Mouse (Mus musculus) right cerebral cortex, postnatal 36 days (tissue): ENCODE data around the gene Chpt1.
"Not testable (repeated sequence)": the region's sequence is repeated elsewhere in the genome, so short reads cannot be mapped to it uniquely, and the experiment has no call there.

Source experiments
- DNase-seq, 2 experiments: peaks; one replicate each; pipeline ENCODE4 v3.0.0; 2022; ENCODE audit warnings: low spot score in 2 of 2, mixed read lengths in 1 of 2

Chpt1 gene

GRCm38 (mm10) chr10:88494959-88495587 is 8.8 kb downstream of the Chpt1 start:
- DNase-seq: no peak

DNA sequence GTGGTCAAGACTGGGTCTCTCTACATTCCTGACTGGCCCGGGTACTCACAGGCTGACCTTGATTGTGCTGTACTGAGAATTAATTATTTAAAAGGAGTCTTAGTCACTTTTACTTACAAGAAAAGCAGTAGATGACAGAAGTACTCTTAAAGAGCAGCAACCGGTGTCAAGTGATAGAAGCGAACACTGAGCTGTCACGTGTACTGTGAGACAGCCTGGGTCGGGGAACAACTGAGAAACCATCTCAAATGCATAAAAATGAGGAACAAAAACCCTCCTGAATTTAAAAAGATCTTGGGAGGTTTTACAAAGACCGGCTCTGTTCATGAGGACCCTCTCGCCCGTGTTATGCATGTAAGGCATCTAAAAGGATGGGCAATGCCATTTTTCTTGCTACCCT is 11.2 kb downstream of the Chpt1 start:
- no peak for DNase-seq

DNA sequence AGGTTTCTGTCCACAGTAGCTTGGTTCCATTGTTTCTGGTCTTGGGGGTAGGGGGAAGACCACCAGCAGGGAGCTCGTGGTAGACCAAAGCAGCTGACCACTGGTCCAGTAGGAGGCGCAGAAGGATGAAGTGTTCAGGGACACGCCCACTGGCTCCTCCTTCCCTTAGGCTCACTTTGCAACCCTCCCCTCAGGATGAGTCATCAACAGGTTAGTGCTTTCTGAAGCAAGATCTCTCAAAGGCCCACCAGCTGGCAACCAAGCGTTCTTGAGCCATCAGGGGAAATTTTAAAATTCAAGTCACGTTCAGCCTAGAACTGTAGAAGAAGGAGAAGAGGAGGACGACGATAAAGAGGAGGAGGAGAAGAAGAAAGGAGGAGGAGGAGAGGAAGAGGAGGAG is 12.2 kb downstream of the Chpt1 start:
- no peak for DNase-seq

- DNase-seq: no peak
Measured at GRCm38 (mm10) chr10:88488629-88489028, 15.2 kb downstream of the Chpt1 start.

GRCm38 (mm10) chr10:88482866-88483265 is 21.0 kb downstream of the Chpt1 start:
- DNase-seq: not testable (repeated sequence)

DNA sequence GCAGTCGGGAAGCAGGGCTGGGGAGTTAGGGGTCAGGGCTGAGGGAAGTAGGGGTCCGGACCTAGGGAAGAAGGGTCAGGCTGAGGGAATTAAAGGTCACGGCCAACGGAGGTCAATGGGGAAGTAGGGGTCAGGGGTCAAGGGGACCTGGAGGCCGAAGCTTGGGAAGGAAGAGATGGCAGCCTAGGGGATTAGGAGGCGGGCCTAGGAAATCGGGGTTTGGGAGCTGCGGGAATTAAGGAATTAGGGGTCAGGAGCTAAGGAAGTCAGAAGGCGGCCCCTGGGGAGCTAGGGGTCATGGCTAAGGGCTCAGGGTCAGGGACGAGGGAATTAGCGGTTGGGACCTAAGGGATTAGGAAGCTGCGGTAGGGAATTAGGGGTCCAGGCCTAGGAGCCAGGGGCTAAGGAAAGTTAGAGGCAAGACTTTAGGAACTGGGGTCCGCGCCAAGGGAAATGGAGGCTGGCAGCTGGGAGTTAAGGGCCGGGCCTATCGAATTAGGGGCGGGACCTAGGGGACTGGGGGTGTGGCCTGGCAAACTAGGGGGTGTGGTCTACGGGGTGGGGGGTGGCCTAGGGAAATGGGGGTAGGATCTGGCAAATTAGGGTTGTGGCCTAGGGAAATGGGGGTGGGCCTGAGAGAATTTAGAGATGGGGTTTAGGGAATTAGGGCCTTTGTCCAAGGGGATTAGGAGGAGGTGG is 43.6 kb downstream of the Chpt1 start:
- no peak for DNase-seq

GRCm38 (mm10) chr10:88459502-88459992 is 44.3 kb downstream of the Chpt1 start, which contains the start of gene Sycp3:
TSS of gene Sycp3 (plus strand) at chr10:88459569.
- DNase-seq: no peak

- DNase-seq: no peak
Measured at GRCm38 (mm10) chr10:88457816-88458215, 46.1 kb downstream of the Chpt1 start.

- no peak for DNase-seq
Measured at GRCm38 (mm10) chr10:88451990-88452389, 51.9 kb downstream of the Chpt1 start.

- peak in 1 of 2 experiments; percentile 32 for DNase-seq
Measured at GRCm38 (mm10) chr10:88451221-88451620, 52.7 kb downstream of the Chpt1 start.

DNA sequence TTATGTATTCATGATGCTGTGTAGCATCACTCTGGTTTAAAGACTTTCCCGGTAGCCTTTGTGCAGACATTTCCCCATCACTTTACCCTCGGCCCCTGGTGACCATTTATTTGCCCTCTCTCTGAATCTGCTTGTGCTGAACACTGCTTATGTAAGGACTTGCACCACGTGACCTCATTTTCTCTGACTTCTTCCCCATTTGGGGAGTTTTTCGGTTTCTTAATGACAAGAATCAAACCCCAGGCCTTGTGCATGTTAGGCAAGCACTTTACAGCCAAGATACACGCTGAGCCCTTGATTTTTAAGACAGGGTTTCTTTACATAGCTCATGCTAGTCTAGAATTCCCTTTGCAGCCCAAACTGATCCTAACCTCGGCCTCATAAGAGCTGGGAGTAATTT is 62.6 kb downstream of the Chpt1 start:
- DNase-seq: no peak

GRCm38 (mm10) chr10:88427998-88428397 is 75.9 kb downstream of the Chpt1 start:
- DNase-seq: no peak

GRCm38 (mm10) chr10:88426896-88427295 is 77.0 kb downstream of the Chpt1 start:
- DNase-seq: no peak

DNA sequence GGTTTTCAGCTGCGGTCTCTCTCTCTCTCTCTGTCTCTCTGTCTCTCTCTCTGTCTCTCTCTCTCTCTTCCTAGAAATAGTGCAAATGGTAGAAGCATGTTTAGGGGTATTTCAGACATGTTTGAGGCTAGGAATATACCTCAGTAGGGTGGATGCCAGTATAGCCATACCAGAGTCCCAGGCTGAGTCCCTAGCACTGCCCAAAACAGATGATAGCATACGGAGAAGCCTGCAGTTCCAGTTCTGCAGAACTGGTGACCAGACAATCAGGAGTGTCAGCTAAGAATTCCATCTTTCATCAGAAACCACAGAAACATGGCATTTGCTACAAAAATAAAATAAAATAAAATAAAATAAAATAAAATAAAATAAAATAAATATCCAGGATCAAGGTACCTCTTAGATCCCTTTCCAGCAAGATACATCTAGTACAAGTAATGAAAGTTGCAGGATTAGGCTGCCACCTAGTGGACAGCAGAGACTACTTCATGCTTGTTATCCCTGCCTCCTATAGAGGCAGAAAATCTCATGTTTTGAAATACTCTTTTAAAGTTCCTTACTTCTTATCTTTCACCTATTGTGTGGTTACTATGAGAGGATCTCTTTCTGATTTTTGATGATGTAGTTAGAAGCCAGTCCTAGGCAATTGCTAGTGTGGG is 77.6 kb downstream of the Chpt1 start:
- DNase-seq: no peak

DNA sequence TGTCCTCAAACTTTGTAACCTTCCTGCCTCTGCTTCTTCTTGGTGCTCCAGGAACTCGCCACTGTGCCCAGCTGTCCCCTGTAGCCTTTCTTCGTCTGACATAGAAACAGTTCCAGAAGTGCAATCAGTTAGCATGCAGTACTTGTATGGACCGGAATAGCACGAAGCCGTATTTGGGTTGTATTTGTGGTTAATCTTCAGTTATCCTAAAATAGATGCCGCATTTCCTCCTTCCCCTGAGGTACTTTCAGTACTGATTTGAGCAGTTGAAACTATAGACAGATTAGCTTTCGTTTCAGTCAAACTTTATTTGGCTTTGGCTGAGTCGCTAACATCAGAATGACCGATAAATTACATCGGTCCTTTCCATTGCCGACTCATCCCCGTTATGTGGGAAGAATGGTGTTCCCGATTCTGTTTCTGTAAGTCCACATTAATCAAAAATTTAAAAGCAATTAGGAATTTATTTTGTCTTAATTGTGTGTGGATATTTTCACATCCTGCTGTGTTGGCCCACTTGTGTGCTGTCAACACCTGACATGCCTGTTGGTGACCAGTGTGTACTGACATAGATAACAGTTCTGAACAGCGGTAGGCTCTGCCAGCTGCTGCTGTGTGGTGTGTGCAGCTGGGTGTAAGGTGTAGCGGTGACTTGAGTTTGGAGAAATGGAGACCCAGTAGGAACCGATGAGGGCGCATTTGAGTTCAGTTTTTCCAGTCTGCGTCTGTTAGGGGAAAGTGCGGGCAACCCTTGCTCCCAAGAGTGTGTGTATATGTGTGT is 83.0 kb downstream of the Chpt1 start:
- DNase-seq: no peak

- DNase-seq: no peak
Measured at GRCm38 (mm10) chr10:88420141-88420541, 83.7 kb downstream of the Chpt1 start.

DNA sequence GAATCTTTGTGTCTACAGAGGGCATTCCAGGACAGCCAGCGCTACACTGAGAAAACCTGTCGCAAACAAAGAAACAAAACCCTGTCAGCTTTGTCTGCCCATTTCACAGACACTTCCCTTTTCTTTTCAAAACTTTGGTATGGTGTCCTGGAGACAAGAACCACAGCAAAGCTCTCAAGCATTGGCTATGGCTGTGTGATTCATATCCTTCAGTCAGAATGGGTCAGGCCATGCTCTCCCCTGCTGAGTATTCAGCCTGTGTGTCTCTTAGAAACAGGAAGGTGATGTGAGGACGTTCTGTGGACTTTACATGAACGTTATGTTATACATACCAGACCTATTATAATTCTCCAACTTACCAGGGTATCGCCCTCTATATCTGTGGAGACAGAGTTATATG is 86.2 kb downstream of the Chpt1 start:
- DNase-seq: no peak

- DNase-seq: no peak
Measured at GRCm38 (mm10) chr10:88412290-88412995, 91.4 kb downstream of the Chpt1 start.

DNA sequence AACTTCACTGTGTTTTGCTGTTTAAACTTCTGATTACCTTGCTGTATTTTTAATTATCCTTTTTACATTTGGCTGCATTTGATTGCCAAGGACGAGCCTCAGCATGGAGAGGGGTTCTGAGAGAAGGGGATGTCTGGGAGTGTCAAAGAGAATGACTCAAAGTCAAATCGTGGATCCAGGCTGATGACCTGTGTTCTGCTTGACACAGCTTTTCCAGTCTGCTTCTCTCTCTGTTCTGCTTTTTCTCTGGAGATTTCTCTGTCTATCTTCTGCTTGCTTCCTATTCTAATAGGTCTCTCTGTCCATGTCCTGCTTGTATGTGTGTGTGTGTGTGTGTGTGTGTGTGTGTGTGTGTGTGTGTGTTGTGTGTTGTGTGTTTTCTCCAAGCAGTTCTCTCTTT is 94.1 kb downstream of the Chpt1 start:
- DNase-seq: no peak

- no peak for DNase-seq
Measured at GRCm38 (mm10) chr10:88407875-88408631, 95.8 kb downstream of the Chpt1 start.

DNA sequence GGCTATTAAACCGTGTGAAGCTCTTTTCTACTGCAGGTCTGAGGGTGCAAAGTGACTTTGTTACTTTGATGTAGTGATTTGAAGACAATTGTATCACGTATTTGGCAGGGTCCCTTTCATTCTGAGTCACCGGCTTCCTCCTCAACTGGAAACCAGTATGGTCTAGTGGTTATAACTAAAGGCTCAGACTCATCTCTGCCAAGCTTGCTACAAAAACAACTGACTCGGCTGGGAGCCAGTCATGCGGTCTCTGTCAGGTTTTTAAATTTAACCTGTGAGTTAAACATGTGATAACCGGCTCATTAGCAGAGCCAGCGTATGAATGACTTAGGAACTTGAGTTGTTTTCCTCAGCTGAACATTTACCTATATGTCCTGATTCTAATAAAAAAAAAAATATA is 98.1 kb downstream of the Chpt1 start:
- DNase-seq: no peak
